Mouse (Mus musculus): ENCODE measurements around the gene Ramp3. TPM values are rescaled to one million over a fixed set of nuclear protein-coding genes. Genes with fewer than 3 reads are reported as not detected.

Ramp3 gene
- polyA plus RNA-seq, 1 experiment = 4.2 TPM

DNA sequence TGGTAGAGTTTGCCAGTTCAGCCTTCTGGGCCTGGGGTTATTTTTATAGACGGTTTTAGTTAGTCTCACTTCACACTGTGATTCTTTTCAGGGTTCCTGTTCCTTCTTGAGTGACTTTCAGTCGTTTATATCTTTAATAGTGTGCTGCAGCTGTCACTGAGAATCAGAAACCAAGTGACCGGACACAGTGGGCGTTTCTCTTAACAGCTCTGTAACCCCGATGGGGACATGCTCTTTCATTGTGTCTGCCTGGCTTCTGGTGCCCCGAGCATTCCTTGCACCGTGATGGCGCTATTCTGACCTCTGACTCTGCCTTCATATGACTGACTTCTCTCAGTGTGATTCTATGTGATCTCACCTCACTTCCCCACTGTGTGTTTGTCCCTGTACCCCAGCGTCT, 10.7 kb downstream of the Ramp3 start:
- 56% methylated on average over 9 of the region's 9 CpGs for WGBS
- DNase-seq (ENCODE audit: low read depth, low spot score) = no peak

DNA sequence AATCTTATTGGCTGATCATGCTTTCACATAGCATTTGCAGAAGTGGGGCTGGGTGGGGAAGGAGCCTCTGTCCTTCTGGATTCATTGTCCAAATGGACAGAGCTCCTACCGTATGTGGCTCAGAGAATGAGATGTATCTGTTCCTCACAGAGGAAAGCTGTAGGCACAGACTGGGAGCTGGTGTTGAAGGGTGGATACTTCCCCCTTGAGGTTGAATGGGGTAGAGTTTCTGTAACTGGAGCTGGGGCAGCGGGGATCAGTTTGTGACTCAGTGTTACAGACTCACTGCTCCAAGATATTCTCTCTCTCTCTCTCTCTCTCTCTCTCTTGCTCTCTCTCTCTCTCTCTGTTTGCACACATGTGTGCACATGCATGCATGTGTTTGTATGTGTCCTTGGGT, 11.7 kb downstream of the Ramp3 start:
- 39% methylated on average over 2 of the region's 2 CpGs for WGBS
- DNase-seq (ENCODE audit: low read depth, low spot score) = no peak

DNA sequence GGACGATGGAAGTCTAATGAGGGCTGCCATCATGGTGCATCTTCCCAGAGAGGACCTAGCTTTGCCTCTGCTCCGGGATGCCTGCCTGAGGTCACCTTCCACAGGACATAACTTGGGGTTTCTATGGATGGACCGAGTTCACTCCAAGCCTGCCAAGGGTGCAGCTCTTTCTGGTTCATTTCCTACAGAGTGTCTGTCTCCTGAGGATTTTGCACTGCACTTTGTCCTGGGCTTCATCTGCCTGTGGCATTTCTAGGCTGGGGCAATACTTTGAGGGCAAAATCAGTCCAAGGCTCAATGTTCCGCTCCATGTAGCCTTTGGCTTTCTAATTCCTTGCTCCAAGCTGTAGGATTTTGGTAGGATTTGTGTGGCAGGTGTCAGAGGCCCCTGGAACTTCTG, 12.5 kb downstream of the Ramp3 start:
- no peak for DNase-seq (ENCODE audit: low read depth, low spot score)
- WGBS = 86% methylated on average over 4 of the region's 4 CpGs

DNA sequence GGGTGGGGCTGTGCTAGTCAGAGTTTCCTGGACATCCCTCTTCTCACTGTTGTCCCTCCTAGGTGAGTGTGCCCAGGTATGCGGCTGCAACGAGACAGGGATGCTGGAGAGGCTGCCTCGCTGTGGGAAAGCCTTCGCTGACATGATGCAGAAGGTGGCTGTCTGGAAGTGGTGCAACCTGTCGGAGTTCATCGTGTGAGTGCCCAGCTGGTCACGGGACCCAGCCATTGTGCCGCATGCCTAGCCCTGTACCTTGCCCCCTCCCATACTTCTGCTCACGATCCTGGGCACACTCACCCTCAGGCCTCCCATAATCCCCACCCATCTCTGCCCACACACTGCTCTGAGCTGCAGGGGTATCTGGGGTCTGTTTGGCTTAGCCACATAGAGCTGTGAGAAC, 16.4 kb downstream of the Ramp3 start:
- DNase-seq (ENCODE audit: low read depth, low spot score) = no peak
- 83% methylated on average over 9 of the region's 9 CpGs for WGBS

DNA sequence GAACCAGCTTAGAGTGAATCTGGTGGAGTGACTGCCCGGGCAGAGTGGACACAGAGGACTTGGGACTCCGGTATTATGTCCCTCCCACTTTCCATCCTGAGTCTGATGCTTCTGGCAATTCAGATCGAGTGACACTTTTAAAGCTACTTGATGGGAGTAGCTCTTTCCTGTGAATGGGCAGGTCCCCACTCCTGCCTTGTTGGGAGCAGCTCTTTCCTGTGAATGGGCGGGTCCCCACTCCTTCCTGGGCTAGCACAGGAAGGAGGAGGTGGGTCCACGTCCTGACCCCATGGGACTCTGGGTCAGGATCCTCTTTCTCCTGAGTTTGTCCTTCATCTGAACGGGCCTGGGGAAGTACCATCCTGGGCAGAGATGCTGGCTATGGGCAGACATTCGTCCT, 17.1 kb downstream of the Ramp3 start:
- no peak for DNase-seq (ENCODE audit: low read depth, low spot score)
- 50% methylated on average over 7 of the region's 7 CpGs for WGBS

DNA sequence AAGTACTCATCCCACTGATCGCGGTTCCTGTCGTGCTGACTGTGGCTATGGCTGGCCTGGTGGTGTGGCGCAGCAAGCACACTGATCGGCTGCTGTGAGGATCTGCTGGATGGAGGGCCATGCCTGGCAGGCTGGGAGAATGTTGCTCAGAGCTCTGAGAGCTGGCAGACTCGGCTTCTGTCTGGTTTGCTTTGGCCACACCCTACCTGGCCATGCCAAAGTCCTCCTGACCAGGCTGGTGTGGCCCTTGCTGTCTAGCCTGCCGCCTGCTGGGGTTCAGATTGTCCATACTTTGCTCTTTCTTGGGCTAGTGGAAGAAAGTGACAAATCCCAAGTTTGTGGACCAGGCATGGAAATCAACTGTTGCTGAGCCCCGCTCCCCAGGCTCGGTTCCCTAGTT, 18.3 kb downstream of the Ramp3 start:
- DNase-seq (ENCODE audit: low read depth, low spot score) = peak; percentile 39
- WGBS = 61% methylated on average over 9 of the region's 9 CpGs

DNA sequence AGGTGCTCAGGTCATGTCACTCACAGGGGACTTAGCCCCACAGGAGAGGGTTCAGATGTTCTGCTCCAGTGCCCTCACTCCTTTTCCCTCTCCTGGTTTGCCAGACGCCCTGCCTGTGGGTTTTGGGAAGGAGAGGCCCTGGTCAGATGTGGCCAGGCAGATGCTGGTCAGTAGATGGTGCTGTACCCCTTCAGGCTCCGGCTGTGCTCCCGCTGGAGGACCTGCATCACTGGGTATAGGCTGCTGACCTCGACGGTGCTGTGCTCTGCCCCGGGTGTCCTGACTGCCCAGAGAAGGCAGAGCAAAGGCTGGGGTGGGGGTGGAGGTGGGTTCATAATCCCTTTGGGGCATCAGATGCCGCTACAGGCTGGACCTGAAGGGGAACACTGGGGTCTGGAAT, 19.2 kb downstream of the Ramp3 start:
- WGBS = 52% methylated on average over 7 of the region's 7 CpGs
- no peak for DNase-seq (ENCODE audit: low read depth, low spot score)

DNA sequence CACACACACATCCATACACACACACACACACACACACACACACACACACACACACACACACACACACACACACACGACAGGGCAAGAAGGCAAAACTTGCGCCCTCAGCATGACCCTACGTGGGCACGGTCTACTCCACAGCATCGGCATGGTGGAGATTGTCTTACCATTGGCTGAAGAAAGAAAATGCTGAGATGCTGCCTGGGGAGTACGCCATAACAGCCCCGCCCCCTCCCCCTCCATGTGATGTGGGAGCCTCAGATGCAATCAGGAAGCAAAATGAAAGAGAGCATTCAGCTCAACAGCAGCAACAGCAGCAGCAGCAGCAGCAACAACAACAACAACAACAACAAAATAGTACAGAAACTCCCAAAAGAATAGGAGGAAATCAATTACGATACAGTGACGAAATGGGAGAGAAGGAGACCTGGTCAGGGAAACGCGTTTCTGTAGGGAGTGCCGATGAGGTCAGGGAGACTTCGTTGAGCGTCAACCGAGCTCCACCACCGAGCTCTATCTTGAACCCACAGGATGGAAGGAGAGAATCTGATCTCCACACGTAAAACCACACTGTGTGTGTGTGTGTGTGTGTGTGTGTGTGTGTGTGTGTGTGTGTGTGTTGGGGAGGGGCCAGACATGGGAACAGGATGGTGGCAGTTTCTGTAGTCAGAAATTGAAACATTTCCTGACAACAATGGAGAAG, 21.5 kb downstream of the Ramp3 start:
- DNase-seq (ENCODE audit: low read depth, low spot score) = no peak
- WGBS = 66% methylated on average over 17 of the region's 17 CpGs

DNA sequence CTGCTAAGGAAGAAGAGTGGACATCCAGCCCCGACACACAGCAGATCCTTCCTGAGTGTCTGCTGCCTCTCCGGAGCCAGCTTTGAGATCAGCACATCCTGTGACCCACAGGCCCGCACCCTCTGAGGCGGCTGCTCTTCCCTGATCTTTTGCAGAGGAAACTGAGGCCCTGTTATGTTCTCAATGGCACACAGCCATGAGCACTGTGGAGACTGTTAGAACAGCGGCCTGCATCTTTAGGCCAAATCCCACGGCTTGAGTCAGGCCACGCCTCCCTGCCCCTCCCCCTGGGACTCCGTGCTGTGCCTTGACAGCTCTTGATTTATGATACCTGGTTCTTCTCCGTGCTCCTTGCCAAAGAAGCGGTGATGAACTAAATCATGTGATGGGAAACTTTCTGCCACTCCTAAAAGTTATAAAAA, 22.1 kb downstream of the Ramp3 start:
- WGBS = 19% methylated on average over 10 of the region's 10 CpGs
- no peak for DNase-seq (ENCODE audit: low read depth, low spot score)

DNA sequence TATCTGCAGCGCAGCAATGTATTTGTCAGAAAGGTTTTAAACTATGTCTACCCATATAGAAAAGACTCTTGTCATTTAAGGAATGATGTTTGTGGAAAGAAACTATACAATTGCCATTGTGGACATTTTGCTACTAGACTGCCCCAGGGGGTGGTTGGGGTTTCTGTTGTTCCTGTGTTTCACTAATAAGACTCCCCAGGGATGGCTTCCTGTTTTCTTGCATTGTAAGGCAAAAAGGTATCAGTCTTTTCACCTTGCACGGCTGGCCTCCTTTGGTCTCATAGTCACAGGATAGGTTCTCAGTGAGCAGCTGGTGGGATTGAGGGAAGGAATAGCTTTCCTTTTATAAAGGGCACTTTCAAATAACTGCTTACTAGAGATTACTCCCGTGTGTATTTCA, 26.4 kb downstream of the Ramp3 start:
- 74% methylated on average over 3 of the region's 3 CpGs for WGBS
- DNase-seq (ENCODE audit: low read depth, low spot score) = no peak

DNA sequence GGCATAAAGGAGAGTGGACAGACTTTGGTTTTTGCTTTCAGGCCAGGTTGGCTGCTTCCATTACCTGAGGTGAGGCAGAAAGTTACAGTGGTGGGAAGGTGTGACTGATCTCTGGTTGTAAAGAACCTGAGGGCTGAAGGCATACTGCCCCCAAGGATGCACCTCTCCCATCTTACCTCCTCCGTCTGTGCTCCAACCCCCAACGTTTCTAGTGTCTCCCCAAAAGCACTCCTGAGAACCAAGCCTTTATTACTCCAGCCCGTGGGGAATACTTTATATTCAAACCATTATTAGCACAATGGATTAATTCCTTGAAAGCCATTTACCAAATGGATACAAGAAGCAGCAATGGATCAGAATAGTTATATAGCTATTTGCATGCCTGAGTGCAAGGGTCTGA, 30.6 kb downstream of the Ramp3 start:
- DNase-seq (ENCODE audit: low read depth, low spot score) = no peak
- WGBS = 76% methylated on average over 3 of the region's 3 CpGs

DNA sequence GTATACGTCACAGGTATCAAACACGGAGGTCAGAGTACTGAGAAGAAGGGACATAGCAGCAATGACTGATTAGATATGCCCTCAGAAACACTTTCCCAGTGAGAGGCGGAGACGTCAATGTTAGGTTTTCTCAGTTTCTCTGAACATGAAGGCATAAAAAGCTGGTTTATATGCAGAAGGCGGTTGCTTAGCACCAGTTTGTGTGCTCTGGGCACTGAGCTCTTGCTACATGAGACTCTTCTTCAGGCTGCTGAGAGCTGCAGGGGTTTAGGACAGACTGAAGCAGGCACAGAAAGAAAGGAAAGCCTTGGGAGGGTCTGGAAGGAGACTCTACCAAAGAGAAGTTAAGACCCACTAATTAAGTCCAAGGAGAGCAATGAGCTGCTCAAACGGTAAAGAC, 34.0 kb downstream of the Ramp3 start:
- 64% methylated on average over 6 of the region's 6 CpGs for WGBS
- DNase-seq (ENCODE audit: low read depth, low spot score) = no peak

DNA sequence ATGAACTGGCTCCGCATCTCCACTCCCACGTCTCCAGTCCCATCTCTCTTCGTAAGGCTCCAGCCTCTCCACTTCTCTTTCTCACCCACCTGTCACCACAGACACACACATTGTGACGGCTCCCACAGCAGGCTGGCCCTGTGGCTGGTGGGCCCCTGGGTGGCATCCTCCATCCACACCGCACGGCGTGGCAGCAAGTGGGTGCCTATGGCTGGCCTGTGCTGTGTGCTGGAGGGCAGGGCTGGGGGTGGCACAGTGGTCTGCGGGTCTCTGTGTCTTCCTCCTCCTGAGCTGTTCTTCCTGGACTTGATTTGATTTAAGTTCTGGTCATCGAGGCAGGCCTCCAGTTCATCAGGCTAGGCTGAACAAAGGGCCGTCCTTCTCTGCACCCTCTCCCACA, 35.8 kb downstream of the Ramp3 start:
- no peak for DNase-seq (ENCODE audit: low read depth, low spot score)
- WGBS = 90% methylated on average over 10 of the region's 10 CpGs

DNA sequence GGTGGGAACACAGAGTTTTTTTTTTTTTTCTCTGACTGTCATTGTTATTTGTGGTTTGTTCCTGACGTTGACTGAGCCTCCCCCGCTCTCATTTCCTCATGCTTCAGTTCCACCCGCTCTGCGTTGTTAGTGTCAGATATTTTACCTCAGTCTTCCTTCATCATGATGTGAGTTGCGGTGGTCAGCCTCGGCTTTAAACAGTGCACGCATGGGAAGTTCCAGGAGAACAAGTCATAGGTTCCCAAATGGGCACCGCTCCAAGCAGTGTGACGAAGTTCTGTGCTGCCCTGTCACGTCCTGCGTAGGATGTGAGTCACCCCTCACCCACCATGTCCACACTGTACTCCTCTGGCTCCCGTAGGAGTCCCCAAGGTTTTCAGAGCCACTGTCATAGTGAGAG, 36.9 kb downstream of the Ramp3 start:
- no peak for DNase-seq (ENCODE audit: low read depth, low spot score)

DNA sequence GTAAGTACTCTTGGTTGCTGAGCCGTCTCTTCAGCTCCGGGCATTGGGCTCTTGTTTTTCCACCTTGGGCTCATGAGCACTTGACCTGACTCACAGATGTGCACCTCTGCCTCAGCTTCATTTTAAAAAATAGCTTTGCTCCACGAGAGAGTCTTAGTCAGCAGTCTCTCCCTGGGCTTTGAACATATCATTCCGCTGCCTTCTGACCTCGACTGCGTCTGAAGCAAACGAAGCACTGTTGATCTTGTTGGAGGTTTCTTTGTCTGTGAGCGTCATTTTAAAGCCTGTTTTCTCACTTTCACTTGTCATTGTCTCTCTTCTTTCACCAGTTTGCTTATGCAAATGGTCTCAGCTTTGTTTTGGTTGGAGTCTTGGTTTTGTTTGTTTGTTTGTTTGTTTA, 38.2 kb downstream of the Ramp3 start:
- 66% methylated on average over 8 of the region's 8 CpGs for WGBS
- no peak for DNase-seq (ENCODE audit: low read depth, low spot score)

More for the DNA sequence above, 36.9 kb downstream of the Ramp3 start:
- WGBS = 54% methylated on average over 12 of the region's 12 CpGs

DNA sequence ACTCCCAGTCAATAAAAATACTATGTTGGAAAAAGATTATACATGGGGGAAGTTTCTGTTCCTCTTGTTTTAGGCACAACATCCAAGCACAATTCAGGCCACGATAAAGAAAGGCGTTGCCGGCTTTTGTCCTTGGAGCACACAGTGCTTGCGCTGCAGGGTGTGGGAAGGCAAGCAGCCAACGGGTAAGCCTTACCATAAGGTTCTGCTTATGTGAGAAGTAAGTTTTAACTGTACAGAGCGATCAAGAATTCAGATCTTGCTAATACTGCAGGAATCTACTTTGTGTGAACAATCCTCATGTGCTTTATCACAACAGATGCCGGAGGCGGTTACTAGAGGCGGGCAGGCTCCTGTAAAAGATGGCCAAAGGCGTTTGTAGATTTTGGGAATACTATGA, 39.4 kb downstream of the Ramp3 start:
- peak; percentile 24 for DNase-seq (ENCODE audit: low read depth, low spot score)
- 54% methylated on average over 10 of the region's 10 CpGs for WGBS

DNA sequence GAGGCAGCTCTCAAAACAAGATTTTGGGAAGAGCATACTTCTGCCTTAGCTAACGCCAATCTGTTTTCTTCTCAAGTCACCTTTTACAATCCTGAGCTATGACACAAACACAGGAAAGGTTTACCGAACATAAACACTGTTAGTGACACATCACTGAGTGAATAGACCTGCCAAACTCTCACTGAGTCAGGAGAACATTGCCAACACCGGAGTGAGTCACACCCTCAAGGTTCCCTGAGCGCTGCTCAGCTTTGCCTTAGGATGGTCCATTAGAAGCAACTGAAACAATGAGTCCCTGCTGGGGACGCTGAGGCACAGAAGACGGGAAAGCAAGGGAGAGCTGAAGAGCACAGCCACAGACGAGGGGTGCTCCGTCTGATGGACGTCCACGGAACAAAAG, 40.0 kb downstream of the Ramp3 start:
- DNase-seq (ENCODE audit: low read depth, low spot score) = no peak
- 66% methylated on average over 10 of the region's 10 CpGs for WGBS

DNA sequence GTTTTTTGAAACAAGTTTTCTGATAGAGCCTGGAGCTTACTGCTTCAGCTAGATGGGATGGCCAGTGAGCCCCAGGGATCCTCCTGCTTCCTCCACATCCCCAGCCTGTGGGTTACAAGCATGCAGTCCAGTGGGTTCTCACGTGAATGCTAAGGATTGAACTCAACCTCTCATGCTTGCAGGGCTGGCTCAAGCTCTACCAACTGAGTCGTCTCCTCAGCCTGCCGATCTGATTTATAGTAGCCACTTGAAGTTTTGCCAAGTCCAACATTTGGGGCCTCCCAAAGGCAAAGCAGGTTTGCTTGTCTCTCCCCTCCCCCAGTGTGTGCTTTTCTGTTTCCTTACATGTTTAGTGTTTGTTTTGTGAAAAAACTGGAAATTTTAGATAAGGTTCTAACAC, 43.9 kb downstream of the Ramp3 start:
- no peak for DNase-seq (ENCODE audit: low read depth, low spot score)
- 16% methylated on average over 3 of the region's 3 CpGs for WGBS

DNA sequence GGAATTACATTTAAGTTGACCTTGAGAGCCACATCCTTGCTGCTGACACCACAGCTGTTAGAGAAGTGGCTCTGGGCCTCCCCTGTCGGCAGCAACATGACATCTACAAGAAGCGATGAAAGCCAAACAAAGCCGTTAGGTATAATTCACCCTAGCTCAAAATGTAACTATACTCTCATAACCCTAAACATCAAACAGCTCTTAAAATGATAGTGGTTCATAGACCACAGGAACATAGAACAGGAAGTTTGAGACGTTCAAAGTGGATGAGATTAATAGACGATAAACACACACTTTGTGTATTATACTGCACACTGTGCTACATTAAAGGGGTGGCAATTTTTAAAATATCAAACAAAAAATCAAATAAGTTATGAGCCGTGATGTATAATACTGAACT, 46.5 kb downstream of the Ramp3 start:
- no peak for DNase-seq (ENCODE audit: low read depth, low spot score)
- WGBS = 63% methylated on average over 6 of the region's 6 CpGs

DNA sequence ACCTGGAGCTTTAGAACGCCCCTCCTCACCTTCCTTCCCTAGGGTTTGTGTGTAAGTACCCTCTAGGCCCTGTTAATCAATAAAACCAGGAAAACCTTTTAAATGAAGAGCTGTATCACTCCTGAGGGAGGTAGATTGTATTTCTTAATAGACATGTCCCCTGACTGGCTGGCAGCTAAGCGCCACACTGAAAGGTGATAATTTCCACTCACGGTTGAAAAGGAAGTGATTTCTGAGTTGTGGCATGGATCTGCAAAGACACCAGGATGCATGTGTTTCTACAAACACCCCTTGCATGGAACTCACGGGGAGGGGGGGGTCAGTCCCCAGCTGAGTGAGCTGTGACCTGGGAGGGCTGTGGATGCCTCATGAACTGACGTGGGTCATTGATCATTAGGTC, 47.2 kb downstream of the Ramp3 start:
- no peak for DNase-seq (ENCODE audit: low read depth, low spot score)
- WGBS = 77% methylated on average over 5 of the region's 5 CpGs

DNA sequence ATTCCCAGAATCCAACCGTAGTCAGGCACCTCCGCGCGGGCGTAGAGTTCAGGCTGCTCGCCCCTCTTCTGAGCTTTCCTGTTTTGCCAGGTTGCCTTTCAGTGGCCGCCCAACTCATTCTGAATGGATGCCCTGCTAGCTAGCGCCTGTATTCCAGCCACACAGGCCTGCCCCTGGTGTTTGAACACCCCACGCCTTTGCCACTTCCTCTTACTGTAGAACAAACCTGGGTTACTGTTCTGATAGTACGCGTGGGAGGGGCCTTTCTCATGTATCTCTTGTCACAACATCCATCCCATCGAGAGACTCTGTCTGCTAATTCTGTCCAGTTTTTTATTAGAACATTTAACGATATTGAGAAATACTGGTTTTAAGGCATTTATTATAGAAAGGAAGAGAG, 48.5 kb downstream of the Ramp3 start:
- no peak for DNase-seq (ENCODE audit: low read depth, low spot score)
- 92% methylated on average over 13 of the region's 13 CpGs for WGBS

DNA sequence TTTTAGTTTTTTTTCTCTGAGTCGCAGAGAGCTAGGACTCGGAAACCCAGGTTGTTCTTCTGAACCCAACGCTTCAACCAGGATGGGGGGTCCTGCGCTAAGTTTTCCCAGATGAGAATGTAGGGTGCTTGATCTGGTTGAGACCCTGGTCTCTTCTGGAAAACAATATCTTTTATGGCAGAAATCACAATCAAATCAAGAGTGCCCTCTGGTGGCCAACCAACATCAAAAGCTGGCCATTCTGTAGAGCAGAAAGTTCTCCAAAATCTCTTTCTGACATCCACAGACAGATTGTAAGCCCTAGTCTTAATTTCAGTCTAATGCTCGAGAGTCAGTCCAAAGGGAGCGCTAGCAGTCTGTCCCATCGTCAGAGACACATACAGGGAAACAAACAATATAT, 50.1 kb downstream of the Ramp3 start:
- DNase-seq (ENCODE audit: low read depth, low spot score) = no peak
- 92% methylated on average over 7 of the region's 7 CpGs for WGBS

All from large intestine, adult 2 months (tissue).